Mouse (Mus musculus) neural tube, postnatal 0 days (tissue): ENCODE data around the gene C2cd3. TPM values are rescaled to one million over a fixed set of nuclear protein-coding genes. Genes with fewer than 3 reads are reported as not detected.

Experiments
- polyA plus RNA-seq: library from polyadenylated mRNA; unstranded; fragments of >200 nt; fragmentation: Nextera tagmentation; extraction: Ambion mirVana; gene quantifications from 2 replicates; pipeline ENCODE4 v1.2.1, GENCODE M21; 2015

Gene C2cd3
- 8.8 and 9.8 TPM in 2 replicates for polyA plus RNA-seq

DNA sequence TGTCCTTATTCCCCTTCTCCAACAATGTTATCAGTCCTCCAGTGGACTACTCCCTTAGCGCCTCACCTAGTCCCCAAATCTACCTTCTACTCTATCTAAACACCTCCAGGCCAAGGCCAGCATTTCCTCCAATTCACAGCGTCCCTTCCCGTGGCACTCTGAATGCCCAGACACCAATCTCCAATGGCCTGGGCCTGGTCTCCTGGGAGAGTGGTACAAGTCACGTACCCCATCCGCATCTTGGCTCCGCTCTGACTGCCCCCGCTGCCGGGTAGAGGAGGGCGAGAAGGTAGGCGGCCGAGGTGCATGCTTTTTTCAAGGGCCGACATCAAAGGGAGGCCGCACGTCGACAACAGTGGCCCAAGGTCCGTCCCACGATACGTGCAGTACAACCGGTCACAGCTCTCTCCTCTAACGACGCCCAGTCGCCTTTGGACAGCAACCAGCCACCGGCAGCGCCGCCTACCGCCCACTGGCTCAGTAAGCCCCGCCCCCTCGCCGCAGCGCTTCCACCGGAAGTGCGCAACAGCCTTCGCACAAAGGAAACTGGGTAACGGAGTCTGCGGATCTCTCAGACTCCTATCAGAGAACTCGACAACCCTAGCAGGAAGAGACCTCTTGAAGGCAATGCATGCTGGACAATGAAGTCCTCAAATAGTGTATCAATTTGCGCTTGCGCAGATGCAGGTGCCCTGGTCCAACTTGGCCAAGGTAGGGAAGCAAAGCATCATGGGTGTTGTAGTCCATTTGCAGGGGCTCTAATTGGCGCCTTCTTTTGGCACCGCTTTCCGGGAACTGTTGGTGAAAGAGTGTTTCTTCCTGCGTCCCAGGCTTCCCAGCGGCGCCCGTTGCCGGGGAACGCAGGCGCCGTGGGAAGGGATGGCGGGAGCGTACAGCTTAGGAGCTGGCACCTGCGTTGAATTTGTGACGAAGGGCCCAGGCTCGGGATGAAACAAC is at the start of gene C2cd3, which contains the start of gene Ppme1:
C2cd3 (plus strand) TSS at position 739 of the 957 bp plus-strand sequence.
Ppme1 (minus strand) TSS at position 813 of the 957 bp plus-strand sequence.

GRCm38 (mm10) chr7:100472777-100473176 is 100.7 kb downstream of the C2cd3 start, which contains the start of gene Ucp3:
TSS of gene Ucp3 (plus strand) at chr7:100472990.

DNA sequence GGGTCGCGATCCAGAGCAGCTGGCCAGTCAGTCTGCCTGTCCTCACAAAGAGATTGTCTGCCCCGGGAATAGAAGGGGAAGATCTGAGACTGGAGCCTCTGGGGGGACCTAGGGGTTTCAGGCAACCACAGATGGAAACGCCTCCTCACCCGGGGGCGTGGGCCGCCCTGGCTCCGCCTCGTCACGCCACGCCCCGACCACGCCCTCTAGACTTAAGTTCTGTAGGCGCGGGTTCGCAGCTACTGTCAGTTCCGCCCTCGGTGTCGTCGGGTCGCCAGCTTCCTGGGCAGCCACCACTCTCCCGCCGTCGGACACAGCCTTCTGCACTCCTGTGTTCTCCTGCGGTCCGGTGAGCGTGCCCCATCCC is 121.1 kb downstream of the C2cd3 start, which contains the start of gene Ucp2:
Ucp2 (plus strand) TSS at position 221 of the 367 bp plus-strand sequence.

DNA sequence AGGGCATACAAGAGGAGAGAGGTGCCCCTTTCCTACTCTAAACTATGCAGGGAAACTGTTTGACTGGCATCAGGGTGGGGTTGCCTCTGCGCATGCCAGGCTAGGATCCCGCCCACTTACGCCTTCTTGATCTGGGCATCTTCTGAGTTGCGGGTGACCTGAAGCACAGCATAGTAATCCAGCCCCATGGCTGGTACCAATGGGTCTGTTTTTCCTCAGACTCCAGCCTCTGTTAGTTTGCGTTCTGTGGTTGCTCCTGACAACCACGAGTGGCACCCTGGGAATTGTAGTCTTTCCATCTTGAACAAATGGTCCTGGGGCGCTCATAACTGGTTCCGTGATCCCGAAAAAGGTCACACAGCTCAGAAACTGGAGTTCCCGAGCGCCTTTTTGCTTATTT is 142.5 kb downstream of the C2cd3 start, which contains the start of gene Dnajb13:
Dnajb13 (minus strand) TSS at position 388 of the 400 bp plus-strand sequence.

Other genes starting within 250 kb of the C2cd3 start
- gene Lipt2, start 213.0 kb upstream of the C2cd3 start, polyA plus RNA-seq, result 15.9 and 16.5 TPM in 2 replicates
- 0.55 and 0.72 TPM in 2 replicates for gene Kcne3, start 195.7 kb upstream of the C2cd3 start, polyA plus RNA-seq
- 33.7 and 38.5 TPM in 2 replicates for gene Pgm2l1, start 144.8 kb upstream of the C2cd3 start, polyA plus RNA-seq
- 5.0 and 8.0 TPM in 2 replicates for gene P4ha3, start 86.7 kb upstream of the C2cd3 start, polyA plus RNA-seq
- gene Ppme1, start 74 bp downstream of the C2cd3 start, polyA plus RNA-seq, result 128 and 144 TPM in 2 replicates
- gene Ucp3, start 100.8 kb downstream of the C2cd3 start, polyA plus RNA-seq, result 0.17 and 0.18 TPM in 2 replicates
- 117 and 120 TPM in 2 replicates for gene Ucp2, start 121.1 kb downstream of the C2cd3 start, polyA plus RNA-seq
- 3.4 and 5.2 TPM in 2 replicates for gene Dnajb13, start 142.7 kb downstream of the C2cd3 start, polyA plus RNA-seq
- 12.0 and 12.3 TPM in 2 replicates for gene Coa4, start 164.8 kb downstream of the C2cd3 start, polyA plus RNA-seq
- 319 and 342 TPM in 2 replicates for gene Rab6a, start 235.2 kb downstream of the C2cd3 start, polyA plus RNA-seq
- 93.2 and 102 TPM in 2 replicates for gene Mrpl48, start 236.1 kb downstream of the C2cd3 start, polyA plus RNA-seq